Mouse (Mus musculus): Measurements from ENCODE around the gene Gpd1.

Gene Gpd1

DNA sequence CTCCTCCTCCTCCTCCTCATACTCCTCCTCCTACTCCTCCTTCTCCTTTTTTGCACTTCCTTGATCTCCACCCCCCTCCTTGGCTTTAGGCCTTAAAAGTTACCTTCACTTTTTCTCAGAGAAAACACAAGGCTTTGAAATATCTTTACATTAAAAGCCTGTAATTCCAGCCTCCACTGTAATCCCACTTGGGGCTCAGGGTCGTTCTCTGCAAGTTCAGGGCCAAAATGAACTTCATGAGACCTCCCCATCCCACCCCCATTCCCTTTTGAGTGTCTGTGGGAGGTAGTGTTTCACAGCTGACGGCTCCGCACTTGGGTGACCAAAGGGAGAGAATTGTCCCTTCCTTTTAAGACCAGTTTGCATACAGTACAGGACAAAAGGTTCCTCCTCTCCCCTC is 55.6 kb downstream of the Gpd1 start:
- no peak for DNase-seq
